Mouse (Mus musculus) activated CD4-positive, CD25-positive, alpha-beta regulatory T cell, adult 9 weeks (primary cell): ENCODE data around the gene Vmn2r20. TPM values are rescaled to one million over a fixed set of nuclear protein-coding genes. Genes with fewer than 3 reads are reported as not detected.

ENCODE experiments used
- polyA plus RNA-seq: library from polyadenylated mRNA; unstranded; fragments of 100-300 nt; shearing (Covaris generic); gene quantifications from one replicate; pipeline ENCODE4 v1.2.1, GENCODE M21; 2017

The Vmn2r20 gene
- polyA plus RNA-seq, result not detected

DNA sequence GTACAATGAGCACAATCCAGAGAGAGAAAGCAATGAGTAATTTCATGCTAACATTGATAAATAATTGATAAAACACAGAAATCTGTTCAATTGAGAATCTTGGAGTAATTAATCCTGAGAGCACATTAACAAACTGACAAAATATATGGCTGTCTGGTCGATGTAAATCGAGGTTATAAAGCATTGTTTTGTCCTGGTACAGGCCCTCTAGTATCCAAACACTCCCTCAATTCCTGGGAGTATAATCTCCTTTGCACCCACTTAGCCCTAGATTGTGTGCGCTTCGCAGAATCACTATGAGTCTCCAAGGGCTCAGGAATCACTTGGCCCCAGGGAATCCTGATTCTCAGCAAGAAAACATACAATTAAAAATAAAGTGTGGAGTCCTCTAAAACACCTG lies at the start of gene Vmn2r20:
Gene Vmn2r20 (minus strand): TSS at position 101 of the 400 bp plus-strand sequence.

Other genes starting within 250 kb of the Vmn2r20 start
- not detected for gene Clec4b2, start 245.2 kb downstream of the Vmn2r20 start, polyA plus RNA-seq
- 3.6 TPM for gene Clec4n, start 188.3 kb downstream of the Vmn2r20 start, polyA plus RNA-seq
- not detected for gene Clec4d, start 156.0 kb downstream of the Vmn2r20 start, polyA plus RNA-seq
- not detected for gene Clec4e, start 128.2 kb downstream of the Vmn2r20 start, polyA plus RNA-seq
- gene Vmn2r19, start 109.8 kb downstream of the Vmn2r20 start, polyA plus RNA-seq, result not detected
- not detected for gene Vmn2r21, start 115.3 kb upstream of the Vmn2r20 start, polyA plus RNA-seq
- not detected for gene Vmn2r22, start 232.6 kb upstream of the Vmn2r20 start, polyA plus RNA-seq